Mouse (Mus musculus) B cell, adult 67 days (primary cell): ENCODE data around the gene Kcnmb3. TPM values are rescaled to one million over a fixed set of nuclear protein-coding genes. Genes with fewer than 3 reads are reported as not detected.

Experiments used
- total RNA-seq, 2 experiments: library from RNA; stranded (reverse); gene quantifications; 4 replicates each; pipeline ENCODE4 v1.2.4; 2023

Gene Kcnmb3
- total RNA-seq = 1 to 10 TPM; 1.0 to 2.6 TPM

GRCm38 (mm10) chr3:32492097-32493090 is at the start of gene Kcnmb3:
Kcnmb3 (minus strand) TSS chr3:32492231.

GRCm38 (mm10) chr3:32529303-32529898 is 37.4 kb upstream of the Kcnmb3 start, which contains the start of gene Mfn1:
Mfn1 (plus strand) TSS chr3:32529465.

GRCm38 (mm10) chr3:32509496-32510374 is 17.7 kb upstream of the Kcnmb3 start, which contains the start of gene Zfp639:
Zfp639 (plus strand) TSS chr3:32510259.

Other genes starting within 250 kb of the Kcnmb3 start
- 1 to 10 TPM; 8.0 to 9.6 TPM for gene Zmat3, start 126.2 kb downstream of the Kcnmb3 start, total RNA-seq
- 10 to 100 TPM; 80.5 to 82.7 TPM for gene Pik3ca, start 94.6 kb downstream of the Kcnmb3 start, total RNA-seq
- gene Zfp639, start 18.0 kb upstream of the Kcnmb3 start, total RNA-seq = 10 to 100 TPM; 55.3 to 69.9 TPM
- 10 to 100 TPM; 47.0 to 51.6 TPM for gene Mfn1, start 37.2 kb upstream of the Kcnmb3 start, total RNA-seq
- 10 to 100 TPM; 26.4 to 32.6 TPM for gene Gnb4, start 124.4 kb upstream of the Kcnmb3 start, total RNA-seq
- gene Actl6a, start 214.1 kb upstream of the Kcnmb3 start, total RNA-seq = 10 to 100 TPM; 65.2 to 67.8 TPM
- gene Ndufb5, start 244.8 kb upstream of the Kcnmb3 start, total RNA-seq = 10 to 100 TPM; 69.9 to 84.3 TPM
- 10 to 100 TPM in 1 of 2 experiments, 1 to 10 TPM in 1; 9.1 to 12.4 TPM for gene Mrpl47, start 245.4 kb upstream of the Kcnmb3 start, total RNA-seq